Mouse (Mus musculus): ENCODE data around the gene Nrsn2.

The Nrsn2 gene

GRCm38 (mm10) chr2:152376345-152376741 is at the start of gene Nrsn2:
Gene Nrsn2 (minus strand): TSS chr2:152376638.
- DNase-seq (ENCODE audit: low read depth, low spot score), result peak; percentile 45

DNA sequence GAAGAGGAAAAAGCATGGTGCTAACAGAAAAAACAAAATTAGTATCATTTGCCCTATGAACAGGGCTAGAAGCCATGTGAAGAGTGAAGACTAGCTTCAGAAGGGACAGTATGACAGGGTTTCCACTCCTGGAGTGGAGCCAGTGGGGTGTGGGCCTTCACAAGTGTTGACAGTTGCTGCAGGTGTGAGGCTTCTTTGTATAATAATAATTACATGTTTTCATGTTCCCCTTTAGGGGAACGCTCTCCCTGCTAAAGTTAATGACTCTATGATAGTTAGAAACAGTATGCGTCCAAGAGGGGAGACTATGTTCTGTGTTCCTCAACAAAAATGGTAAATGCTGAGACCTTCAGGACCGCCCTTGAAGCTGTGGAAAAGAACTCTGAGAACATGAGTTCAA is 39.3 kb upstream of the Nrsn2 start:
- DNase-seq (ENCODE audit: low read depth, low spot score), result no peak

DNA sequence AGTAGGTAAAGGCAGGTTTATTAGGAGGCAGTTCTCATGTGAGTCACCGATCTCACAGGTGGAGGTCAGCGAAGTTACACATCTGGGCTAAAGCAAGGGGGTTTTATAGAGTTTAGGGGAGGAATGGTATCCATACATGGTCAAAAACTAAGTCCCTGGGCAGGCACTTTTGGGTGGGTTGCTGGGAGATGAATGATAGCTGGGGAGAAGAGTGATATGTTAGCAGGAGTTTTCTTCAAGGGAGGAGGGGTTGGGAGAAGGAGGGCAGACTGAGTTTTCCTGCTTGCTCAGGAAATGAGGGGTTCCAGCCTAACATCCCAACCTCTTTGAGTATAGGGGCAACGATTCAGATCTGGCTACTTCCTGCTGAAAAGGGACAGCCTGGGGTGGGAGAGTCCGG is 38.8 kb upstream of the Nrsn2 start, which contains the start of gene 6820408C15Rik:
Gene 6820408C15Rik, plus strand, starts transcription at position 301 of the 400 bp plus-strand sequence.
- no peak for DNase-seq (ENCODE audit: low read depth, low spot score)

DNA sequence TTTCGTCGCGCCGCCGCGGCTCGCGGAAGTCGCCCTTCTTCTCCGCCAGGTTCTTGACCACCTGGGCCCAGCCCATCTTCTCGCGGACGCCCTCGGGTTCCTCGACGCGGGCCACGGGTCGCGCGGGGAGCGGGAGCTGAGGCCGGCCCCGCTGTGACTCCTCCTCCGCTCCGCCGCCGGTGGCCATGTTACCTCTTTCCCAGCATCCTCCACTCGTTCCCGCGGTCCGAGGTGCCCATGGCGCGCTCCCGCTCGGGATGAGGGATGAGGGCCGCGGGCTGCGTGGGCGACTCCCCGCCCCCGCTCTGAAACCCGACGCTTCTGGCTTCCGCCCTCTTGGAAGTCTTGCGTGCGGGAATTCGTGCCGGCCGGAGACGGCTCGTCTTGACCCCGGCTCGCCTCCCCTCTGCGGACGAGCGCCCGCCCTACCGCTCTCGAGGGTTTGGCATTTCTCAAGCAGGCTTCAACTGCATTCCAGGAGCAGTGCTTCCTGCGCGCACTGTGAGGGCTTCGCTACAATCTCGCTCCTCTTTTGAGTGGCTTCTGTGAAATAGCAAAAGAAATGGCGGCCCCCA is 38.2 kb upstream of the Nrsn2 start, which contains the start of gene Zcchc3:
Gene Zcchc3, minus strand, starts transcription at position 437 of the 575 bp plus-strand sequence.
- DNase-seq (ENCODE audit: low read depth, low spot score), result peak; percentile 95

GRCm38 (mm10) chr2:152413765-152414584 is 37.5 kb upstream of the Nrsn2 start:
- DNase-seq (ENCODE audit: low read depth, low spot score), result peak; percentile 46

DNA sequence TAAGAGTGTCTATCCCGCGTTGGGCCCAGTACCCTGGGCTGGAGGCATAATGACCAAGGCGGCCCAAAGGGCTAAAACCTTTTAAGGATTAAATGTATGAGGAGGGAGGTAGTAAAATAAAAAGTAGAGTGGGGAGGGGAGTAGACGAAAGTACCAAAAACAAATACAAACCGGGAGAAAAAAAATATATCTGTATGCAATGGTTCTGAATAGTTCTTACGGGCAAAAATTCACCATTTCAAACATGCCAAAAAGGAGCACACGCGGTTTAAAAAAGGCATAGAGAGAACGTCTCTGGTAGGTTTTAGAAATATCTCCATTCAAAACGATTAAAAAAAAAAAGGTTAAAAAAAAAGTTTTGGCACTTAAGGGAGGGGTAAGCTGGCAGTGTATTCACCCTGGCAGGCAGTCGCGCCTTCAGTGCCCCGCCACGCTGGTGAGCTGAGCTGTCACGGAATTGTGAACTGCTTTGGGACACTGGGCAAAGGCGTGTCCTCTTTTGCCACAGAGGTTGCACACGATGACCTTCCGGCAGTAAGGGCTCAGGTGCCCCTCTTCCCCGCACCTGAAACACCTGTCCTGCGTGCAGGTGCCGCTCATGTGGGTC is 36.8 kb upstream of the Nrsn2 start:
- DNase-seq (ENCODE audit: low read depth, low spot score), result no peak

DNA sequence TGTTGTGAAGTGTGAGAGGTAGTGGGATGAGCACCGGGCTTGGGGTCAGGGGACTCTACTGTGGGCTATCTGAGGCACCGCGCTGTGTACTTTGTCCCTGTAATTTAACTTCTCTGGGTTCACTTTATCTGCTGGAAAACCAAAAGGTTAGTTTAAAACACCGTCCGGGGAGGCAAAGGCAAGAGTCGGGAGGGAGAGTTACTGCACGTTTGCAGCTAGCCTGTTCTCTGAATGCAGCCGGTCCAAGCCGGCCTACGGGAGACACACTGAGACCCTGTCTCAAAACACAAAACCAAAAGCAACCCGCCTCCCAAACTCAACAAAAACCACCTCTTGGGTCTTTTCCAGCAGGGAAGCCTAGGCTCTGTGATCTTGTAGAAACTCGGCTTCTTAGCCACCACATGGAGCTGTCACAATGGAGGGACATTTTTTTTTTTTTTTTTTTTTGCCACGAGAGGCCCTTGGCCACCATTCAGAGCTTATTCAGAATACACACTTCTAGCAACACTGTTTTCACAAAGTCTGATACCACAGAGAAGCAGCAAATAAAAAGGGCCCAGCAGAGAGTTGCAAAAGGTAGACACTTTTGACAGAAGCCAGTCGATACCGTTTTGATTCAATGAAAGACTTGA is 36.2 kb upstream of the Nrsn2 start:
- DNase-seq (ENCODE audit: low read depth, low spot score), result no peak

DNA sequence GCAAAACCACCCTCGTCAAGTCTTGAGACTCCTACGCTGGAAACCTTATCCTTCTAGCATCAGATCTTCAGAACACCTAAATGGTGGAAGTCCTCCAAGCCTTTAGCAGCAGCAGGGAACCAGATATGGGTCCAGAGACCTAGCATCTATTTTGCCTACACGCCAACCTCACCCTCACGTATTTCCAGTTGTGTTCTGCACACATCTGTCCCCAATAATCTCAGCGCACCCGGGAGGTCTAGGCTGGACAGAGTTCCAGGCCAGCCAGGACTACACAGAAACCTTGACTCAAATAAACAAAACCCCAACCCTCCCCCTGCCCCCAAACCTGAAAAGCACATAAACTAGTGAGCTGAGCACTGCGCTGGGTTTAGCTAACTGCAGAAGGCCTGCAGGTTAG is 35.0 kb upstream of the Nrsn2 start:
- no peak for DNase-seq (ENCODE audit: low read depth, low spot score)

DNA sequence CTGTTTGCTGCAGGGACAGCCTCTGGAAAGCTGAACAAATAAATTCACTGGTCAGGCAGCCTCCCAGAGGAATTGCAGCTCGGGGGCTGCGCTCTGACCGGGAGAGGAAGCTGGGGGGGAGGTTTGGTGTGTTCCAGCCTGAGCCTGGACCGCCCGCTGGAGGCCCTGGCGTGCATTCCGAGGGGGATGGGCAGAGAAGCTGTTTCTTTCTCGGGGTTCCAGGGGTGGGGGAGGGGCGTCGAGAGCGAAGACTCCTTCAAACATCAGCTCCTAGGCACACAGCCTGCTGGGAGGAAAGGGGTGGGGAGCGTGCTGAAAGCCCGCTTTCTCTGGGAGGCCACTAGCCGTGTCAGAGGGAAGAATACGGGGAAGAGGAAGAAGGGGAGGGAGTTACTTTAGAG is 34.5 kb upstream of the Nrsn2 start:
- DNase-seq (ENCODE audit: low read depth, low spot score), result peak; percentile 98

GRCm38 (mm10) chr2:152409781-152410180 is 33.3 kb upstream of the Nrsn2 start:
- DNase-seq (ENCODE audit: low read depth, low spot score), result no peak

DNA sequence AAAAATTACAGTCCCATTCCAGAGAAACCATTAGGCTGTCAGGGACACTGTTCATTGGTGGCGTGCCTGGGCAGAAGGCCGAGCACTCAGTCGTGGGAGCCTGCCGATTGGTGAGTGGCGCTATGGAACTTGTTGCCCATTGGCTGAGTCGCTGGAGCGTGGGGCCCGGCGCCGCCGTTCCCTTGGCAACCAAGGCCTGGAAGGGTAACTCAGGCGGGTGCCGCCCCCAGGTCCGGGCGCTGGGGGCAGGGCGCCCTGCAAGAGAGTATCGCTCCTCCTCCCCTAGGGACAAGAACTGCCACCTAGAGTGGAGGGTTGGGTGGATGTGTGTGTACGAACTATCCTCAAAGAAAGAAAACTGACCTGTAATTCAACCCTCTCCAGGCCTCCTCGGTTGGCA is 29.7 kb upstream of the Nrsn2 start:
- peak; percentile 99 for DNase-seq (ENCODE audit: low read depth, low spot score)

DNA sequence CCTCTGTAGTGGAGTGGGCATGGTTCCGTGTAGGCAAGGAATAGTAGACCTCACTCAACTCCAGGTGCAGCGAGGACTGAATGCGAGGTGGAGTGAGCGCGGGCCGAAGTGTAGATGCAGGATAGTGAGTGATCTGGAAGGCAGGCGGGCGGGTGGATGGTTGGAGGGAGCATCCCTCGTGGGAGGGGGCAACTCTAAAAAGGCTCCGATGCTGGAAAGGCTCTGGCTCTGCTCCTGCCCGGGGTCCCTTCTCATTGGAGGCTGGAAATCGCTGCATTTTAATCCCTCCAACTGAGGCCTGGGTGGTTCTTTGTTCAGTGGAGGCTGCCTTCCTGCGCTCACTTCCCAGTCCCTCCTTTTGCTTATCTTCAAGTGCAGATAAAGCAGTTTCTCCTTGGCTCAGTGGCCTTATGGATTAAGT is 22.7 kb upstream of the Nrsn2 start:
- peak; percentile 86 for DNase-seq (ENCODE audit: low read depth, low spot score)

GRCm38 (mm10) chr2:152398691-152399090 is 22.3 kb upstream of the Nrsn2 start:
- DNase-seq (ENCODE audit: low read depth, low spot score), result peak; percentile 97

DNA sequence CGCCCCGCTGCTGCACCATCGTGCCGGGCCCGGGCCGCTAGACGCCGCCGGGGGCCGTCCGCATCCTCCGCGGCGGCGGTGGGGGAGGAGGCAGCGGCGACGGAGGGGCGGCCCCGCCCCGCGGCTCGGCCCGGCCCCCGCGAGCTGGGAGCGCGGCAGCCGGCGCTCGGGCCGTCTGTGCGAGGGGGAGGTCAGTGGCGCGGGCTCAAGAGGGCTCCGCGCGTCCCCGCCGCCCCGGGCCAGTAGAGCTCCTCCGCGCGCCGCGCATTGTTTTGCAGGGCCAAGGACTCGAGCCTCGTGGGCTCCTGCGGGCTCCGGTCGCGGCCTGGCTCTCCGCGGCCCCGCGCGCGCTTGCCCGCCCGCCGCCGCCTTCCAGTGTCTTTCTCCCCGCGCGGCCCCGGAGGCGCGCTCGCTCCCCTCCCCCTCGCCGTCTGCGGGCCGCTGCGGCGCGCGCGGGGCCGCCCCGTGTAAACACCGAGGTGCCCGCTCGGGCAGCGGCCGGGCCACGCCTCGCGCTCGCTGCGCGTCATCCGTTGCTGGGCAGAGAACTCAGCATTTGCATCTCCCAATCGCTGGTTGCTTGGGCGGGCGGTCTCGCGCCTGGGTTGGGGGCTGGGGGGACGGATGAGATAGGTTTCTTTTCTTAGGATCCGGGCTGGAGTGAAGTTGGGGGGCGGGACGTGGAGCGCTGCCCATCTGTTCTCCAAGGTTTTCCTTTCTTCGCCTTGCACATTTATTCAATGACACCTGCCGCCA is 21.4 kb upstream of the Nrsn2 start, which contains the start of gene Sox12:
Gene Sox12, minus strand, starts transcription at position 384 of the 756 bp plus-strand sequence.
- peak; percentile 94 for DNase-seq (ENCODE audit: low read depth, low spot score)

DNA sequence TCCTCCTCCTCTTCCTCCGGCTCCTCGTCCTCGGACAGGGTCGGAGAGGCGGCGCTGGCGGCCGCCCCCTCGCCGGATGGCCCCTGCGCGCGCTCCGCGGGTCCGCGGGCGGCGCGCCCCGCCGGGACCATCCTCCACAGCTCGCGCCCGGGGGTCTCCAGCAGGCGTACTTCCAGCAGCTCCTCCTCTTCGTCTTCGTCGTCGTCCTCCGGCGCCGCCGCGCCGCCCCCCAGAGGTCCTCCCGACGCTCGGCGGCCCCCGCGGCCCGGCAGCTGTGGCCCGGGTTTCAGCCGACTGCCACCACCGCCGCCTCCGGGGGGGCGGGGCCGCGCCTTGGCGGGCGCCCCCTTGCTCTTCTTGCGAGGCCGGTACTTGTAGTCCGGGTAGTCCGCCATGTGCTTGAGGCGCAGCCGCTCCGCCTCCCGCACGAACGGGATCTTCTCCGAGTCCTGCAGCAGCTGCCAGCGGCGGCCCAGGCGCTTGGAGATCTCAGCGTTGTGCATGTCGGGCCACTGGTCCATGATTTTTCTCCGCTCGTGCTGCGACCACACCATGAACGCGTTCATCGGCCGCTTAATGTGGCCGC is 20.7 kb upstream of the Nrsn2 start:
- DNase-seq (ENCODE audit: low read depth, low spot score), result peak; percentile 61

DNA sequence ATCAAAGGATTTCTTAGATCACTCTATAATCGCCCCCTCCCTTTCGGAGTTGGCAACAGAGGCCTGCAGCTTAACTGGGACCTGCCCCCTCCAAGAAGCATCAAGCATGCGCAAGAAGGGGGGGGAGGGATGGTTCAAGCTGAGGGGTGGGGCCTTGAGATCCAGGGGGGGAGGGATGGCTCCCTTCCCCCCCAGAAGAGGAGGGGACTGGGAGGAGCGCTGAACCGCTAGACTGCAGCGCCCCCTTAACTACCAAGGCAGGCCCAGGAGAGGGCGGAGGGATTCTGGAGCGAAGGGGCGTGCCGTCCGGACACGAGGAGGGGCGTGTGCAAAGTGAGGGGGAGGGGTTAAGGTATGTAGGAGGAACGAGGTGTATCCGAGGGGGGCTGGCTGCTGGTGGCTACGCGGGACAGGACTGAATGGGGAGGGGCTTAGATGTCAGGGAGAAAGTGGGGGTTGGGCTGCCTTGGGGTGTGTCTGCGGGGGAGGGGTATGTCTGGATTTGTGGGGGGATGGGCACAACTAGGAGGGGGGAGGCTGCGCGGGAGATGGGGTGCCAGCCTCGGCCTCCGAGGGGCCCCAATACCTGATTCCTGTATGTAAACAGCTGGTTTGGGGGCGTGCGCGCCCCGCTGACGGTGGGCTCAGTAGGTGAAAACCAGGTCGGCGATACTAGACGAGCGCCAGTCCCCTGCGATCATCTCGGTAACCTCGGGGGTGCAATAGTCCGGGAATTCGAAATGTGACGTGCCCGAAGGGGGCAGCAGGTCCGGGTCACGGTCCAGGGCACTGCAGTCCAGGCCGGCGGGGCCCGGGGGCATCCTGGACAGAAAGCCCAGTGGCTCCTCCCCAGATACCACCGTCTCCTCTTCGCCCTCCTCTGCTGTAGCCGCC is 19.9 kb upstream of the Nrsn2 start:
- peak; percentile 99 for DNase-seq (ENCODE audit: low read depth, low spot score)

DNA sequence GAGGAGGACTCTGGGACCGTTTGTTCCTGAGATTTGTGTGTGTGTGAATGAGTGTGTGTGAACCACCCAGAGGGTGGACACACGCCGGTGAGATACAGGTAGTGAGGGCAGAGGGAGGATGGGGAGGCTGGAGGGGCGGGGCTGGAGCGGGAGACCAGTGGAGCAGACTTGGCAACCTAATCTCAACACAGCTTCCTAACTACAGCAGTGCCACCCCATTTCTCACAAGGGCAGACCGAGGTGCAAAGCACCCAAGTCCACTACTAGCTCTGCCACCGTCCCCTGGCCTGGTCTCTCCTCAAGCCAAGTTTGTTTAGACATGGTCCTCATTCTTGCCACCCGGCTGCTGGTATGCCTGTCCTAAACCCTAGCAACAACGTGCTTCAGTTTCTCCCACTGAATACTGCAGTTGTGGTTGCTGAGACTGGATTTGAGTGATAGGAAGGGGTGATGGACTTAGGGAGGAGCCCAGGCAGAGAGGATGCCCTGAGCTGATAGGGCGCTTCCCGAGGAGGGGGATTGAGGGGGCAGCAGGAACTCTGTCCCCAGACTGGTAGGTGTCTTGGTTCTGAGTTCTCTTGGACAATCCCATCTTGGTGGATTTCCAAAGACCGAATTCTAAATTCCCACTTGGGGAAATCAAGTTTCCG is 19.0 kb upstream of the Nrsn2 start:
- no peak for DNase-seq (ENCODE audit: low read depth, low spot score)

- DNase-seq (ENCODE audit: low read depth, low spot score), result peak; percentile 55
Observed at GRCm38 (mm10) chr2:152393225-152394017, 17.0 kb upstream of the Nrsn2 start.

GRCm38 (mm10) chr2:152392786-152393185 is 16.3 kb upstream of the Nrsn2 start:
- DNase-seq (ENCODE audit: low read depth, low spot score), result peak; percentile 88
